Mouse (Mus musculus) small intestine, adult 2 months (tissue): Measurements from ENCODE around the gene Gm47289. TPM values are rescaled to one million over a fixed set of nuclear protein-coding genes. Genes with fewer than 3 reads are reported as not detected.

Experiments used
- H3K27ac ChIP-seq: fragments of 200-500 bp; 2 replicates; pipeline ENCODE4 v1.5.1; 2012; ENCODE audit warnings: low read depth, low read length, control low read depth, inconsistent platforms; ENCODE audit not compliant: insufficient read depth
- H3K27me3 ChIP-seq: fragments of 200-500 bp; 2 replicates; pipeline ENCODE4 v1.6.1; 2012; ENCODE audit warnings: mild to moderate bottlenecking, moderate library complexity, low read length, inconsistent platforms; ENCODE audit not compliant: control insufficient read depth, insufficient read depth
- H3K36me3 ChIP-seq: fragments of 200-500 bp; 2 replicates; pipeline ENCODE4 v1.6.1; 2012; ENCODE audit warnings: mild to moderate bottlenecking, low read length, control low read depth, inconsistent platforms; ENCODE audit not compliant: control insufficient read depth, insufficient read depth
- H3K4me1 ChIP-seq: fragments of 200-500 bp; 2 replicates; pipeline ENCODE4 v1.6.1; 2012; ENCODE audit warnings: low read length, inconsistent platforms, mixed read lengths; ENCODE audit not compliant: control insufficient read depth, insufficient read depth, insufficient read length
- H3K4me3 ChIP-seq: fragments of 200-500 bp; 2 replicates; pipeline ENCODE4 v1.5.1; 2012; ENCODE audit warnings: low read depth, mild to moderate bottlenecking, control low read depth, inconsistent platforms, low read length, moderate library complexity
- CTCF ChIP-seq: fragments of 200-500 bp; IDR thresholded peaks from 2 replicates; pipeline ENCODE4 v1.5.1; 2012; ENCODE audit warnings: low read depth, mild to moderate bottlenecking, control low read depth, inconsistent platforms, low read length, moderate library complexity, mixed read lengths; ENCODE audit not compliant: insufficient replicate concordance, insufficient read length; ENCODE audit errors: extremely low read depth
- POLR2A ChIP-seq: fragments of 200-500 bp; IDR thresholded peaks from 2 replicates; pipeline ENCODE4 v1.6.1; 2012; ENCODE audit warnings: low read depth, mild to moderate bottlenecking, control low read depth, inconsistent platforms, low read length, moderate library complexity
- WGBS: fragments of 180-500 bp; shearing (Covaris S2); methylation state at CpG from one replicate; pipeline ENCODE4 v1.1.7; 2018; 5-methylcytosine and 5-hydroxymethylcytosine counted together
- polyA plus RNA-seq: library from polyadenylated mRNA; depleted of rRNA; stranded (reverse); fragments of >200 nt; gene quantifications from 2 replicates; pipeline ENCODE4 v1.2.3, GENCODE M21; 2012

Gene Gm47289
- polyA plus RNA-seq, 1 experiment = not detected

DNA sequence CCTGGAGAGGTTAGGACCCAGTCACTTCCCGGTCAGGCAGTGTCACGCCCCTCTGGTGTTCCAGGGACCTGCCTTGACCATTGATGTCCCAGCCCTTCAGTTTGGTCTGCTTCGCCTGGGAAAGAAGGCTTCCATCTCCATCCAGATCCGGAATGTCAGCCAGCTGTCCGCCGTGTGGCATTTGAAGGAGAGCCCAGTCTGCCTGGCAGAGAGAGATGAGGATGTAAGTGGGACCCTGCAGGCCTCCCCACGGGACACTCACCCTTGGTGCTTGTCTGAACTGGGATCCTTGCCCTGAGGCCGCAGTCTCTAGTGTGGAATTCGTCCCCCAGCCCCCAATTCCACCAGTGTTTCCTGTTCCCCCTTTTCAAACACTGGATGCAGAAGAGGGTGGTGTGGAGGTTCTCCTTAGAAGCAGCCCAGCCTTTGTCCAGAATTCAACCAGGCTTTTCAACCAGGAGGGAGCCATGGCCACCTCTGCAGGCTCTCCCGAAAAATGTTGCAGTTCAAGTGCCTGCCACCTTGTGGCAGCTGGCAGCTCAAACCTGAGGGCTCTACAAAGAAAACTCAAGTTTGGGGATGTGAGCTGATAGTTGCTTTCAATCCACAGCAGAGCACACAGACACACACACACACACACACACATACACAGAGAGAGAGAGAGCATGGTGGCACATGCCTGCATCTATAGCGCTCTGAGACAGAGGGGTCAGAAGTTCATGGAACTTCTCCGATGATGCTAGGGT lies 30.4 kb upstream of the Gm47289 start:
- no peaks in the 10 kb centered on the region for H3K36me3 ChIP-seq
- TF ChIP-seq POLR2A = no peak
- no peak for TF ChIP-seq CTCF
- no peaks in the 10 kb centered on the region for H3K4me1 ChIP-seq

GRCm38 (mm10) chr9:119130692-119131091 lies 28.3 kb upstream of the Gm47289 start:
- H3K4me1 ChIP-seq = no peaks in the 10 kb centered on the region
- no peaks in the 10 kb centered on the region for H3K27me3 ChIP-seq
- 20% methylated on average over 5 of the region's 5 CpGs for WGBS
- no peak overlapping the region for H3K27ac ChIP-seq
- no peaks in the 10 kb centered on the region for H3K36me3 ChIP-seq
- TF ChIP-seq POLR2A (no peak), CTCF (no peak)
- no peak overlapping the region for H3K4me3 ChIP-seq

More for the DNA sequence above, 30.4 kb upstream of the Gm47289 start:
- 68% methylated on average over 12 of the region's 12 CpGs for WGBS
- Histone ChIP-seq H3K27ac (no peak overlapping the region), H3K4me3 (no peak overlapping the region), H3K27me3 (no peaks in the 10 kb centered on the region)

GRCm38 (mm10) chr9:119138836-119139235 lies 20.1 kb upstream of the Gm47289 start:
- Histone ChIP-seq H3K36me3 (no peaks in the 10 kb centered on the region), H3K27me3 (no peaks in the 10 kb centered on the region), H3K4me1 (no peaks in the 10 kb centered on the region), H3K4me3 (no peak overlapping the region), H3K27ac (no peak overlapping the region)
- TF ChIP-seq POLR2A = no peak
- no peak for TF ChIP-seq CTCF
- WGBS = 74% methylated on average over 2 of the region's 2 CpGs

GRCm38 (mm10) chr9:119142066-119142465 lies 16.9 kb upstream of the Gm47289 start:
- no peak for TF ChIP-seq POLR2A
- TF ChIP-seq CTCF = no peak
- Histone ChIP-seq H3K27ac (no peak overlapping the region), H3K27me3 (no peaks in the 10 kb centered on the region), H3K4me3 (no peak overlapping the region), H3K36me3 (no peaks in the 10 kb centered on the region), H3K4me1 (no peaks in the 10 kb centered on the region)
- WGBS = 66% methylated on average over 5 of the region's 5 CpGs

- H3K27ac ChIP-seq = no peak overlapping the region
- WGBS = 70% methylated on average over 9 of the region's 9 CpGs
- H3K4me3 ChIP-seq = no peak overlapping the region
- H3K4me1 ChIP-seq = no peaks in the 10 kb centered on the region
- no peak for TF ChIP-seq CTCF
- no peak for TF ChIP-seq POLR2A
- no peaks in the 10 kb centered on the region for H3K27me3 ChIP-seq
- no peaks in the 10 kb centered on the region for H3K36me3 ChIP-seq
Observed at GRCm38 (mm10) chr9:119143372-119143771, 15.6 kb upstream of the Gm47289 start.

- no peak overlapping the region for H3K4me3 ChIP-seq
- H3K4me1 ChIP-seq = no peaks in the 10 kb centered on the region
- no peaks in the 10 kb centered on the region for H3K36me3 ChIP-seq
- no peaks in the 10 kb centered on the region for H3K27me3 ChIP-seq
- no peak overlapping the region for H3K27ac ChIP-seq
- TF ChIP-seq CTCF (no peak), POLR2A (no peak)
- 80% methylated on average over 8 of the region's 8 CpGs for WGBS
Observed at GRCm38 (mm10) chr9:119144696-119145095, 14.3 kb upstream of the Gm47289 start.

DNA sequence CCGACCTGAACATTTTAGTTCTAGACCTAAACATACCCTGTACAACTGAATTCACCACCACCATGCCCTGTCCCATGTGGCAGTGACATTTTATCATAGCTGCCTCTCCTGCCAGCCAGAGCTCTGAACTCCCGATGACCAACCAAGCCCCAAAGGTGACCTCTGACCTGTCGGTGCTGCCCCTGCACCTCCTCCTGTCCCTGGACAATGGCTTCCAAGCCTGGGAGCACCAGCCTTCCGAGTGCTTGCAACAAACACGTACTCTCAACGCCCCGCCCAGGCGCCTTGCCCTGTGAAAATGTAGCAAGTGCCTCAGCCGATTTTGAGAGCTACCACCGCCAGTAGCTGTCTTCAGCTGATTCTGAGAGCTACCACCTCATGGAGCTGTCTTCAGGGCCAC lies 13.8 kb upstream of the Gm47289 start:
- Histone ChIP-seq H3K4me1 (no peaks in the 10 kb centered on the region), H3K27me3 (no peaks in the 10 kb centered on the region), H3K27ac (no peak overlapping the region), H3K36me3 (no peaks in the 10 kb centered on the region), H3K4me3 (no peak overlapping the region)
- WGBS = 53% methylated on average over 10 of the region's 10 CpGs
- TF ChIP-seq POLR2A = no peak
- TF ChIP-seq CTCF = no peak
